Mouse (Mus musculus): Measurements from ENCODE around the gene Atg10. TPM values are rescaled to one million over a fixed set of nuclear protein-coding genes. Genes with fewer than 3 reads are reported as not detected.
"Not testable (repeated sequence)": the region's sequence is repeated elsewhere in the genome, so short reads cannot be mapped to it uniquely, and the experiment has no call there.

The Atg10 gene
- 4.8 and 5.5 TPM in 2 replicates for polyA plus RNA-seq (2015; fragmentation: Nextera tagmentation; extraction: Ambion mirVana)

GRCm38 (mm10) chr13:91223587-91224437 is at the start of gene Atg10:
Atg10 (minus strand) TSS chr13:91223968.
- WGBS (ENCODE audit: insufficient replicate concordance) = under 1% methylated on average over 40 of the region's 55 CpGs
- Histone ChIP-seq H3K9ac (replicated peaks) (peak within 1 kb of the TSS; percentile 64), H3K27ac (ENCODE audit: low read depth) (peak within 1 kb of the TSS; percentile 94), H3K4me1 (ENCODE audit: insufficient read depth) (peaks cover 14% of the 10 kb centered on the region), H3K36me3 (replicated peaks; ENCODE audit: insufficient read depth, low read length) (no peaks in the 10 kb centered on the region), H3K4me2 (ENCODE audit: low read depth, low read length) (peak within 1 kb of the TSS; percentile 80), H3K27me3 (ENCODE audit: insufficient read depth, low read length) (no peaks in the 10 kb centered on the region), H3K9me3 (ENCODE audit: low read length) (no peaks in the 10 kb centered on the region), H3K4me3 (ENCODE audit: low read depth, low read length) (peak within 1 kb of the TSS; percentile 68)
- DNase-seq (peak; percentile 96), ATAC-seq (peak; percentile 99)
- TF ChIP-seq EP300 (IDR thresholded peaks at IDR 0.05; ENCODE audit: low read depth) = peak; percentile 72; the same call in 1 of the 2 replicates
- TF ChIP-seq CTCF (IDR thresholded peaks at IDR 0.05; ENCODE audit: low read depth) = no peak

- Histone ChIP-seq H3K4me1 (ENCODE audit: insufficient read depth) (no peaks in the 10 kb centered on the region), H3K9me3 (ENCODE audit: low read length) (no peaks in the 10 kb centered on the region), H3K36me3 (replicated peaks; ENCODE audit: insufficient read depth, low read length) (no peaks in the 10 kb centered on the region), H3K4me2 (ENCODE audit: low read depth, low read length) (no peak overlapping the region), H3K27me3 (ENCODE audit: insufficient read depth, low read length) (no peaks in the 10 kb centered on the region), H3K9ac (replicated peaks) (no peak overlapping the region), H3K27ac (ENCODE audit: low read depth) (no peak overlapping the region), H3K4me3 (ENCODE audit: low read depth, low read length) (no peak overlapping the region)
- ATAC-seq (no peak), DNase-seq (no peak)
- TF ChIP-seq EP300 (IDR thresholded peaks at IDR 0.05; ENCODE audit: low read depth) = no peak
- TF ChIP-seq CTCF (IDR thresholded peaks at IDR 0.05; ENCODE audit: low read depth) = no peak
- 74% methylated on average over 3 of the region's 3 CpGs for WGBS (ENCODE audit: insufficient replicate concordance)
Observed at GRCm38 (mm10) chr13:91252406-91252805, 28.6 kb upstream of the Atg10 start.

- TF ChIP-seq EP300 (IDR thresholded peaks at IDR 0.05; ENCODE audit: low read depth) = no peak
- TF ChIP-seq CTCF (IDR thresholded peaks at IDR 0.05; ENCODE audit: low read depth) = no peak
- Histone ChIP-seq H3K4me1 (ENCODE audit: insufficient read depth) (no peaks in the 10 kb centered on the region), H3K4me3 (ENCODE audit: low read depth, low read length) (no peak overlapping the region), H3K4me2 (ENCODE audit: low read depth, low read length) (no peak overlapping the region), H3K9ac (replicated peaks) (no peak overlapping the region), H3K9me3 (ENCODE audit: low read length) (no peaks in the 10 kb centered on the region), H3K27ac (ENCODE audit: low read depth) (no peak overlapping the region), H3K27me3 (ENCODE audit: insufficient read depth, low read length) (no peaks in the 10 kb centered on the region), H3K36me3 (replicated peaks; ENCODE audit: insufficient read depth, low read length) (no peaks in the 10 kb centered on the region)
- no peak for DNase-seq
- WGBS (ENCODE audit: insufficient replicate concordance) = 68% methylated on average over 1 of the region's 1 CpGs
- no peak for ATAC-seq
Observed at GRCm38 (mm10) chr13:91251636-91252035, 27.9 kb upstream of the Atg10 start.

GRCm38 (mm10) chr13:91250050-91250449 is 26.3 kb upstream of the Atg10 start:
- WGBS (ENCODE audit: insufficient replicate concordance) = 56% methylated on average over 2 of the region's 2 CpGs
- DNase-seq; H3K9me3 ChIP-seq (ENCODE audit: low read length); H3K27ac ChIP-seq (ENCODE audit: low read depth); H3K4me1 ChIP-seq (ENCODE audit: insufficient read depth); ATAC-seq; H3K27me3 ChIP-seq (ENCODE audit: insufficient read depth, low read length); H3K36me3 ChIP-seq (replicated peaks; ENCODE audit: insufficient read depth, low read length); H3K4me3 ChIP-seq (ENCODE audit: low read depth, low read length); H3K4me2 ChIP-seq (ENCODE audit: low read depth, low read length); H3K9ac ChIP-seq (replicated peaks): not testable (repeated sequence)

GRCm38 (mm10) chr13:91246472-91246871 is 22.7 kb upstream of the Atg10 start:
- H3K36me3 ChIP-seq (replicated peaks; ENCODE audit: insufficient read depth, low read length) = no peaks in the 10 kb centered on the region
- no peak overlapping the region for H3K27ac ChIP-seq (ENCODE audit: low read depth)
- no peak overlapping the region for H3K4me2 ChIP-seq (ENCODE audit: low read depth, low read length)
- DNase-seq (no peak), ATAC-seq (no peak)
- H3K9me3 ChIP-seq (ENCODE audit: low read length) = no peaks in the 10 kb centered on the region
- H3K27me3 ChIP-seq (ENCODE audit: insufficient read depth, low read length) = no peaks in the 10 kb centered on the region
- H3K4me1 ChIP-seq (ENCODE audit: insufficient read depth) = no peaks in the 10 kb centered on the region
- TF ChIP-seq CTCF (IDR thresholded peaks at IDR 0.05; ENCODE audit: low read depth) = no peak
- no peak for TF ChIP-seq EP300 (IDR thresholded peaks at IDR 0.05; ENCODE audit: low read depth)
- H3K4me3 ChIP-seq (ENCODE audit: low read depth, low read length) = no peak overlapping the region
- no peak overlapping the region for H3K9ac ChIP-seq (replicated peaks)
- 64% methylated on average over 2 of the region's 2 CpGs for WGBS (ENCODE audit: insufficient replicate concordance)

GRCm38 (mm10) chr13:91237976-91238375 is 14.2 kb upstream of the Atg10 start:
- DNase-seq (no peak), ATAC-seq (no peak)
- no peak overlapping the region for H3K4me3 ChIP-seq (ENCODE audit: low read depth, low read length)
- H3K36me3 ChIP-seq (replicated peaks; ENCODE audit: insufficient read depth, low read length) = no peaks in the 10 kb centered on the region
- H3K4me1 ChIP-seq (ENCODE audit: insufficient read depth) = no peaks in the 10 kb centered on the region
- no peaks in the 10 kb centered on the region for H3K9me3 ChIP-seq (ENCODE audit: low read length)
- whole genome bisulfite sequencing (ENCODE audit: insufficient replicate concordance) = 83% methylated on average over 3 of the region's 3 CpGs
- H3K4me2 ChIP-seq (ENCODE audit: low read depth, low read length) = no peak overlapping the region
- no peak overlapping the region for H3K27ac ChIP-seq (ENCODE audit: low read depth)
- H3K9ac ChIP-seq (replicated peaks) = no peak overlapping the region
- H3K27me3 ChIP-seq (ENCODE audit: insufficient read depth, low read length) = no peaks in the 10 kb centered on the region
- TF ChIP-seq EP300 (IDR thresholded peaks at IDR 0.05; ENCODE audit: low read depth) = no peak
- no peak for TF ChIP-seq CTCF (IDR thresholded peaks at IDR 0.05; ENCODE audit: low read depth)
